Mouse (Mus musculus): Measurements from ENCODE around the gene Fkbpl. TPM values are rescaled to one million over a fixed set of nuclear protein-coding genes. Genes with fewer than 3 reads are reported as not detected.
A peak's percentile ranks its signal among the peaks of the same experiment; 100 is the strongest.

Gene Fkbpl
- 2.4 and 2.9 TPM in 2 replicates for polyA plus RNA-seq (2012; rRNA removed)

GRCm38 (mm10) chr17:34644608-34645007 is at the start of gene Fkbpl:
Gene Fkbpl (plus strand): TSS chr17:34644764.
- TF ChIP-seq POLR2A (IDR thresholded peaks at IDR 0.05; ENCODE audit: borderline replicate concordance, extremely low read depth, low read depth, low read length) (peak; percentile 51; the same call in 1 of the 2 replicates), CTCF (IDR thresholded peaks at IDR 0.05; ENCODE audit: insufficient read depth, low read length) (no peak)
- Histone ChIP-seq H3K4me3 (replicated peaks; ENCODE audit: extremely low read depth, low read depth, low read length) (peak within 1 kb of the TSS; percentile 73), H3K4me1 (ENCODE audit: control insufficient read depth, insufficient read depth, low read length) (peaks cover 5% of the 10 kb centered on the region)
- under 1% methylated on average over 16 of the region's 16 CpGs for WGBS
- DNase-seq = peak; percentile 96

GRCm38 (mm10) chr17:34596098-34596497 is 48.5 kb upstream of the Fkbpl start:
- WGBS = 55% methylated on average over 8 of the region's 8 CpGs

GRCm38 (mm10) chr17:34597566-34598095 is 46.9 kb upstream of the Fkbpl start, which contains the start of gene Ager:
Gene Ager (plus strand): TSS chr17:34597862.
- TF ChIP-seq POLR2A (IDR thresholded peaks at IDR 0.05; ENCODE audit: borderline replicate concordance, extremely low read depth, low read depth, low read length) (peak; percentile 86; the same call in 1 of the 2 replicates), CTCF (IDR thresholded peaks at IDR 0.05; ENCODE audit: insufficient read depth, low read length) (no peak)
- H3K4me1 ChIP-seq (ENCODE audit: control insufficient read depth, insufficient read depth, low read length) = no peaks in the 10 kb centered on the region; the same call in 1 of the 2 replicates
- WGBS = 19% methylated on average over 6 of the region's 6 CpGs
- peak within 1 kb of the TSS; percentile 31 for H3K4me3 ChIP-seq (replicated peaks; ENCODE audit: extremely low read depth, low read depth, low read length)
- DNase-seq = peak; percentile 74

More at GRCm38 (mm10) chr17:34596098-34596497, 48.5 kb upstream of the Fkbpl start:
- Histone ChIP-seq H3K4me1 (ENCODE audit: control insufficient read depth, insufficient read depth, low read length) (no peaks in the 10 kb centered on the region), H3K4me3 (replicated peaks; ENCODE audit: extremely low read depth, low read depth, low read length) (no peak overlapping the region)
- no peak for TF ChIP-seq POLR2A (IDR thresholded peaks at IDR 0.05; ENCODE audit: borderline replicate concordance, extremely low read depth, low read depth, low read length)
- TF ChIP-seq CTCF (IDR thresholded peaks at IDR 0.05; ENCODE audit: insufficient read depth, low read length) = no peak
- no peak for DNase-seq

GRCm38 (mm10) chr17:34599891-34600290 is 44.7 kb upstream of the Fkbpl start:
- H3K4me3 ChIP-seq (replicated peaks; ENCODE audit: extremely low read depth, low read depth, low read length) = no peak overlapping the region
- 67% methylated on average over 9 of the region's 9 CpGs for WGBS

GRCm38 (mm10) chr17:34601796-34602195 is 42.8 kb upstream of the Fkbpl start:
- 69% methylated on average over 12 of the region's 12 CpGs for WGBS
- peak; percentile 9; the same call in 1 of the 2 replicates for TF ChIP-seq POLR2A (IDR thresholded peaks at IDR 0.05; ENCODE audit: borderline replicate concordance, extremely low read depth, low read depth, low read length)
- no peak for TF ChIP-seq CTCF (IDR thresholded peaks at IDR 0.05; ENCODE audit: insufficient read depth, low read length)

More at GRCm38 (mm10) chr17:34599891-34600290, 44.7 kb upstream of the Fkbpl start:
- H3K4me1 ChIP-seq (ENCODE audit: control insufficient read depth, insufficient read depth, low read length) = peaks cover 6% of the 10 kb centered on the region; the same call in 1 of the 2 replicates
- DNase-seq = no peak
- no peak for TF ChIP-seq CTCF (IDR thresholded peaks at IDR 0.05; ENCODE audit: insufficient read depth, low read length)

GRCm38 (mm10) chr17:34603375-34604060 is 41.0 kb upstream of the Fkbpl start, which contains the start of gene Rnf5:
Gene Rnf5 (minus strand): TSS chr17:34603690.
- TF ChIP-seq CTCF (IDR thresholded peaks at IDR 0.05; ENCODE audit: insufficient read depth, low read length) = no peak
- TF ChIP-seq POLR2A (IDR thresholded peaks at IDR 0.05; ENCODE audit: borderline replicate concordance, extremely low read depth, low read depth, low read length) = peak; percentile 75; the same call in 1 of the 2 replicates
- under 1% methylated on average over 30 of the region's 30 CpGs for whole genome bisulfite sequencing
- DNase-seq = peak; percentile 95
- H3K4me1 ChIP-seq (ENCODE audit: control insufficient read depth, insufficient read depth, low read length) = peaks cover 12% of the 10 kb centered on the region
- H3K4me3 ChIP-seq (replicated peaks; ENCODE audit: extremely low read depth, low read depth, low read length) = peak within 1 kb of the TSS; percentile 99

More at GRCm38 (mm10) chr17:34601796-34602195, 42.8 kb upstream of the Fkbpl start:
- DNase-seq = no peak
- Histone ChIP-seq H3K4me1 (ENCODE audit: control insufficient read depth, insufficient read depth, low read length) (peaks cover 11% of the 10 kb centered on the region), H3K4me3 (replicated peaks; ENCODE audit: extremely low read depth, low read depth, low read length) (no peak overlapping the region)

- TF ChIP-seq POLR2A (IDR thresholded peaks at IDR 0.05; ENCODE audit: borderline replicate concordance, extremely low read depth, low read depth, low read length) (peak; percentile 97), CTCF (IDR thresholded peaks at IDR 0.05; ENCODE audit: insufficient read depth, low read length) (no peak)
- Histone ChIP-seq H3K4me1 (ENCODE audit: control insufficient read depth, insufficient read depth, low read length) (peaks cover 12% of the 10 kb centered on the region), H3K4me3 (replicated peaks; ENCODE audit: extremely low read depth, low read depth, low read length) (peak within 1 kb of the TSS; percentile 99)
- under 1% methylated on average over 35 of the region's 35 CpGs for WGBS
- DNase-seq = peak; percentile 95
These were observed 40.5 kb upstream of the Fkbpl start, which contains the start of gene Agpat1 for GRCm38 (mm10) chr17:34604061-34604508. Gene Agpat1 (plus strand): TSS chr17:34604262.

GRCm38 (mm10) chr17:34604511-34605237 is 39.9 kb upstream of the Fkbpl start:
- WGBS = 15% methylated on average over 24 of the region's 24 CpGs
- TF ChIP-seq CTCF (IDR thresholded peaks at IDR 0.05; ENCODE audit: insufficient read depth, low read length) (no peak), POLR2A (IDR thresholded peaks at IDR 0.05; ENCODE audit: borderline replicate concordance, extremely low read depth, low read depth, low read length) (no peak)
- DNase-seq = no peak
- H3K4me1 ChIP-seq (ENCODE audit: control insufficient read depth, insufficient read depth, low read length) = peaks cover 12% of the 10 kb centered on the region
- H3K4me3 ChIP-seq (replicated peaks; ENCODE audit: extremely low read depth, low read depth, low read length) = peak overlapping the region; percentile 65

- peak; percentile 97 for DNase-seq
- Histone ChIP-seq H3K4me3 (replicated peaks; ENCODE audit: extremely low read depth, low read depth, low read length) (peak overlapping the region; percentile 96), H3K4me1 (ENCODE audit: control insufficient read depth, insufficient read depth, low read length) (peaks cover 12% of the 10 kb centered on the region)
- TF ChIP-seq POLR2A (IDR thresholded peaks at IDR 0.05; ENCODE audit: borderline replicate concordance, extremely low read depth, low read depth, low read length) (peak; percentile 88), CTCF (IDR thresholded peaks at IDR 0.05; ENCODE audit: insufficient read depth, low read length) (no peak)
- WGBS = under 1% methylated on average over 30 of the region's 30 CpGs
These were observed 39.0 kb upstream of the Fkbpl start for GRCm38 (mm10) chr17:34605609-34606008.
